Mouse (Mus musculus): ENCODE results near the gene Unc45a.

Gene Unc45a

GRCm38 (mm10) chr7:80340793-80341192, at the start of gene Unc45a:
Gene Unc45a (minus strand): TSS chr7:80341005.
- DNase-seq (ENCODE audit: low spot score in 2 of 2) = peak in 1 of 2 experiments; percentile 50

GRCm38 (mm10) chr7:80387633-80388543, 47.1 kb upstream of the Unc45a start, which contains the start of gene Fes:
Gene Fes (minus strand): TSS chr7:80387946.
- DNase-seq (ENCODE audit: low spot score in 2 of 2) = peak in 1 of 2 experiments; percentile 41

- DNase-seq (ENCODE audit: low spot score in 2 of 2) = no peak
These were observed 46.3 kb upstream of the Unc45a start for GRCm38 (mm10) chr7:80387033-80387632.

- DNase-seq (ENCODE audit: low spot score in 2 of 2) = peak; percentile 82 to 86
These were observed 45.6 kb upstream of the Unc45a start for GRCm38 (mm10) chr7:80386235-80386930.

- no peak for DNase-seq (ENCODE audit: low spot score in 2 of 2)
These were observed 42.1 kb upstream of the Unc45a start for GRCm38 (mm10) chr7:80382919-80383318.

GRCm38 (mm10) chr7:80379531-80379930, 38.7 kb upstream of the Unc45a start:
- DNase-seq (ENCODE audit: low spot score in 2 of 2) = no peak

GRCm38 (mm10) chr7:80377471-80377870, 36.7 kb upstream of the Unc45a start:
- DNase-seq (ENCODE audit: low spot score in 2 of 2) = peak in 1 of 2 experiments; percentile 56

GRCm38 (mm10) chr7:80376192-80376591, 35.4 kb upstream of the Unc45a start:
- DNase-seq (ENCODE audit: low spot score in 2 of 2) = no peak

GRCm38 (mm10) chr7:80375376-80376039, 34.7 kb upstream of the Unc45a start:
- DNase-seq (ENCODE audit: low spot score in 2 of 2) = peak in 1 of 2 experiments; percentile 63

- no peak for DNase-seq (ENCODE audit: low spot score in 2 of 2)
These were observed 33.9 kb upstream of the Unc45a start for GRCm38 (mm10) chr7:80374733-80375132.

GRCm38 (mm10) chr7:80374280-80374679, 33.5 kb upstream of the Unc45a start:
- no peak for DNase-seq (ENCODE audit: low spot score in 2 of 2)

- no peak for DNase-seq (ENCODE audit: low spot score in 2 of 2)
These were observed 33.0 kb upstream of the Unc45a start for GRCm38 (mm10) chr7:80373850-80374249.

- DNase-seq (ENCODE audit: low spot score in 2 of 2) = no peak
These were observed 32.5 kb upstream of the Unc45a start for GRCm38 (mm10) chr7:80373352-80373751.

- DNase-seq (ENCODE audit: low spot score in 2 of 2) = no peak
These were observed 31.9 kb upstream of the Unc45a start for GRCm38 (mm10) chr7:80372667-80373066.

- no peak for DNase-seq (ENCODE audit: low spot score in 2 of 2)
These were observed 31.4 kb upstream of the Unc45a start for GRCm38 (mm10) chr7:80372166-80372565.

- peak; percentile 47 to 51 for DNase-seq (ENCODE audit: low spot score in 2 of 2)
These were observed 30.4 kb upstream of the Unc45a start, which contains the start of gene Man2a2 for GRCm38 (mm10) chr7:80371041-80371751. Gene Man2a2 (minus strand): TSS chr7:80371375.

- DNase-seq (ENCODE audit: low spot score in 2 of 2) = peak; percentile 74 to 77
These were observed 29.8 kb upstream of the Unc45a start for GRCm38 (mm10) chr7:80370649-80371040.

GRCm38 (mm10) chr7:80369967-80370431, 29.2 kb upstream of the Unc45a start:
- DNase-seq (ENCODE audit: low spot score in 2 of 2) = no peak

GRCm38 (mm10) chr7:80369461-80369860, 28.7 kb upstream of the Unc45a start:
- DNase-seq (ENCODE audit: low spot score in 2 of 2) = no peak

- no peak for DNase-seq (ENCODE audit: low spot score in 2 of 2)
These were observed 28.0 kb upstream of the Unc45a start for GRCm38 (mm10) chr7:80368635-80369421.
